ENCODE assay signal across 16 mouse cellular contexts in the genomic region with DNA sequence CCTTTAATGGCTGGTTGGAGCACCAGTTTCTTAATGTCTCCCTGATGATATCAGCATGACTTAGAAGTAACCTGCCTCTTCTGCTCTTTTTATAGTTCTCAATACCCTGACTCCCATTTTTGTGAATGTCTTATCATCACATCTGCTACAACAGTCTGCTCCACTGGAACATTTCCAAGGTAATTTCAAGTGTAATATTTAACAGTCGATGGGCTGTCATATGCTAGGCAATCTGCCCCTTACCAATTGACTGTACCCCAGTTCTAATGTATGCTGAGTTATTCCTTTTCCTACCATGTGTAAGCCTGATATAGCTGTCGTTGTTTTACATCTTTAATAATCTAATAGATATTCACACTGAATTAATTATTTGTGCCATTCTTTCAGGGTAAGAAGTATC.
"Had no signal": no experiment of that assay in that cellular context is flagged by ENCODE, and none has a peak within 500 bp of the region (broad histone marks: within the 10 kb centered on the region; RNA-seq: fewer than 3 reads in every experiment).

No protein-coding gene starts in this region.

- H3K4me2 ChIP-seq: limb, embryonic 15.5 days; liver, embryonic 12.5 days; lung, embryonic 14.5 days; midbrain, embryonic 12.5 days; stomach, embryonic 15.5 days had no signal

- H3K27ac ChIP-seq: kidney, postnatal 0 days; limb, embryonic 15.5 days; liver, embryonic 12.5 days; macrophage; midbrain, embryonic 12.5 days; stomach, embryonic 15.5 days had no signal

- H3K9ac ChIP-seq: limb, embryonic 15.5 days; liver, embryonic 12.5 days; lung, embryonic 14.5 days; midbrain, embryonic 12.5 days; stomach, embryonic 15.5 days had no signal

- ATAC-seq: liver, embryonic 12.5 days; midbrain, embryonic 16.5 days had no signal

- DNase-seq: kidney, adult 9 months; kidney, postnatal 36 days; lung, embryonic 14.5 days; lung, postnatal 10 days; retina, postnatal 1 day; right cerebral cortex, postnatal 4 days; thymus, adult 2 months; thymus, postnatal 25 days had no signal

- H3K4me3 ChIP-seq: limb, embryonic 15.5 days; liver, embryonic 12.5 days; megakaryocyte, embryonic 14.5 days; midbrain, embryonic 12.5 days; stomach, embryonic 15.5 days had no signal

- H3K36me3 ChIP-seq: limb, embryonic 15.5 days; liver, embryonic 12.5 days; midbrain, embryonic 12.5 days; stomach, embryonic 15.5 days had no signal

- H3K4me1 ChIP-seq: limb, embryonic 15.5 days; liver, embryonic 12.5 days; megakaryocyte, embryonic 14.5 days; midbrain, embryonic 12.5 days; stomach, embryonic 15.5 days had no signal

- H3K9me3 ChIP-seq: limb, embryonic 15.5 days; liver, embryonic 12.5 days; megakaryocyte, embryonic 14.5 days; midbrain, embryonic 12.5 days; stomach, embryonic 15.5 days had no signal

- H3K27me3 ChIP-seq: limb, embryonic 15.5 days; liver, embryonic 12.5 days; megakaryocyte, embryonic 14.5 days; midbrain, embryonic 12.5 days; stomach, embryonic 15.5 days had no signal
